Mouse (Mus musculus) E14TG2a.4 (cell line): Measurements from ENCODE around the gene Zan.

ENCODE experiments used
- CTCF ChIP-seq: conservative IDR thresholded peaks from 2 replicates; pipeline ENCODE4 v1.5.1; 2014; ENCODE audit warnings: low read length
- NANOG ChIP-seq: IDR thresholded peaks from 2 replicates; pipeline ENCODE4 v1.6.1; 2014; ENCODE audit warnings: borderline replicate concordance, low read length, mixed read lengths
- POU5F1 ChIP-seq: IDR thresholded peaks from 2 replicates; pipeline ENCODE4 v1.6.1; 2014; ENCODE audit warnings: low read length, borderline replicate concordance

DNA sequence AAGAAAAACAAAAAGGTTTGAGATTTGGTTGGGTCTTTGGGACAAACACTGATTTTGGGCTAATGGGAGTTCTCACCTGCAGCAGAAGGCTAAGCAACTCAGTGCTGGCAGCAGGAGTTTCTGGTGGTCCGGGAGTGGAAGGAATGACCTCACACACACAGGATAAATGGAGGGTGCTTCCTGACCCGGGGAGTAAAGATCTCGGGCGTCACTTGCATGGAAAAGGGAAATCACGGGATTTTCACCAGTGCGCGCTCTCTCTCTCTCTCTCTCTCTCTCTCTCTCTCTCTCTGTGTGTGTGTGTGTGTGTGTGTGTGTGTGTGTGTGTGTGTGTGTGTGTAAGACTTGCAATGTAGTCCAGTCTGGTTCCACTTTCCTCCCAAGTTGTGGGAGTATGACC lies 129.0 kb downstream of the Zan start:
- no peak for TF ChIP-seq CTCF
- no peak for TF ChIP-seq POU5F1
- TF ChIP-seq NANOG = no peak
